Mouse (Mus musculus): Measurements from ENCODE around the gene Ubr7.

GRCm38 (mm10) chr12:102799528-102799927 lies 41.8 kb downstream of the Ubr7 start:
- TF ChIP-seq ZNF384 (IDR thresholded peaks at IDR 0.05; ENCODE audit: low read depth, low read length) (no peak), MAFK (IDR thresholded peaks at IDR 0.05; ENCODE audit: insufficient read depth, low read depth, low read length) (no peak), ZC3H11A (IDR thresholded peaks at IDR 0.05; ENCODE audit: borderline replicate concordance, low read depth, low read length) (no peak), HCFC1 (IDR thresholded peaks at IDR 0.05; ENCODE audit: borderline replicate concordance, insufficient read depth, low read length) (no peak)
